Comparison of ENCODE assay signal across 8 mouse cellular contexts in genomic region chr7:127776878-127777473, GRCm38 (mm10). TPM values are rescaled to one million over a fixed set of nuclear protein-coding genes. Genes with fewer than 3 reads are reported as not detected.
DNase-seq lines count a peak whose midpoint lies in the region; ATAC-seq lines count a peak whose summit lies in the region.

No protein-coding gene starts in this region.

- H3K9me3 ChIP-seq in heart, embryonic 14.5 days (ENCODE audit: control insufficient read depth, low read length): no peaks in the 10 kb centered on the region
- H3K9me3 ChIP-seq in liver, embryonic 13.5 days (replicated peaks): no peaks in the 10 kb centered on the region
- H3K9me3 ChIP-seq in stomach, embryonic 16.5 days (replicated peaks; ENCODE audit: control insufficient read depth, low read length): no peaks in the 10 kb centered on the region

- ATAC-seq in erythroid progenitor cell, adult 5-6 weeks (replicated peaks; ENCODE audit: low FRiP score, poor library complexity, severe bottlenecking): peak; percentile 90
- peak; percentile 89 for ATAC-seq in heart, embryonic 14.5 days (ENCODE audit: insufficient number of reproducible peaks, insufficient read depth, low FRiP score, low read depth)
- peak; percentile 89 for ATAC-seq in liver, embryonic 13.5 days (ENCODE audit: low read depth)
- peak; percentile 91 for ATAC-seq in stomach, embryonic 16.5 days (ENCODE audit: insufficient read depth, low FRiP score)

- H3K36me3 ChIP-seq in heart, embryonic 14.5 days (ENCODE audit: control insufficient read depth, insufficient read depth, low read length): peaks cover 35% of the 10 kb centered on the region
- peaks cover 37% of the 10 kb centered on the region for H3K36me3 ChIP-seq in liver, embryonic 13.5 days
- H3K36me3 ChIP-seq in stomach, embryonic 16.5 days (ENCODE audit: control insufficient read depth, insufficient read depth, low read length): no peaks in the 10 kb centered on the region

- DNase-seq in CD4-positive helper T cell, adult 2 months (ENCODE audit: low read depth, low spot score): peak; percentile 99
- peak; percentile 91 for DNase-seq in brain, embryonic 18.5 days (ENCODE audit: low read depth, low spot score)
- DNase-seq in kidney, postnatal 14 days: peak; percentile 98
- DNase-seq in liver, embryonic 13.5 days: peak; percentile 93
- DNase-seq in neural tube, embryonic 10.5 days (ENCODE audit: extremely low spot score, low spot score): peak; percentile 94

- H3K9ac ChIP-seq in heart, embryonic 14.5 days (ENCODE audit: low read length): peak overlapping the region; percentile 96
- peak overlapping the region; percentile 93 for H3K9ac ChIP-seq in liver, embryonic 13.5 days
- peak overlapping the region; percentile 92 for H3K9ac ChIP-seq in stomach, embryonic 16.5 days (ENCODE audit: low read length)

- H3K4me2 ChIP-seq in heart, embryonic 14.5 days (ENCODE audit: low read length): peak overlapping the region; percentile 87
- H3K4me2 ChIP-seq in liver, embryonic 13.5 days: peak overlapping the region; percentile 91
- H3K4me2 ChIP-seq in stomach, embryonic 16.5 days (ENCODE audit: low read depth, low read length): peak overlapping the region; percentile 70

- H3K4me1 ChIP-seq in heart, embryonic 14.5 days (ENCODE audit: control insufficient read depth in 2 of 2, insufficient read depth in 2 of 2, low read length in 2 of 2): peaks cover 4 to 9% of the 10 kb centered on the region in 2 experiments; a peak in 3 of 4 replicates
- peaks cover 52% of the 10 kb centered on the region for H3K4me1 ChIP-seq in liver, embryonic 13.5 days (replicated peaks)
- H3K4me1 ChIP-seq in stomach, embryonic 16.5 days (ENCODE audit: control insufficient read depth, insufficient read depth, low read length): peaks cover 12% of the 10 kb centered on the region

- peak overlapping the region; percentile 85 to 92 for H3K4me3 ChIP-seq in heart, embryonic 14.5 days (ENCODE audit: control insufficient read depth in 1 of 2, insufficient read depth in 1 of 2, low read depth in 1 of 2, low read length in 2 of 2)
- H3K4me3 ChIP-seq in liver, embryonic 13.5 days (replicated peaks): peak overlapping the region; percentile 93
- peak overlapping the region; percentile 86 for H3K4me3 ChIP-seq in stomach, embryonic 16.5 days (replicated peaks; ENCODE audit: low read length)

- H3K27ac ChIP-seq in heart, embryonic 14.5 days (replicated peaks in 1 of 2; ENCODE audit: control insufficient read depth in 1 of 2, insufficient read depth in 1 of 2, low read depth in 2 of 2, low read length in 2 of 2): peak overlapping the region; percentile 92 to 99
- peak overlapping the region; percentile 96 for H3K27ac ChIP-seq in liver, embryonic 13.5 days
- peak overlapping the region; percentile 100 for H3K27ac ChIP-seq in stomach, embryonic 16.5 days (ENCODE audit: low read length)

- WGBS in heart, embryonic 14.5 days: under 1% methylated on average over 67 of the region's 70 CpGs
- under 1% methylated on average over 66 of the region's 70 CpGs for WGBS in liver, embryonic 13.5 days (ENCODE audit: insufficient replicate concordance)
- WGBS in stomach, embryonic 16.5 days: under 1% methylated on average over 60 of the region's 70 CpGs

- no peaks in the 10 kb centered on the region for H3K27me3 ChIP-seq in heart, embryonic 14.5 days (ENCODE audit: control insufficient read depth, insufficient read depth, low read length)
- no peaks in the 10 kb centered on the region for H3K27me3 ChIP-seq in liver, embryonic 13.5 days
- H3K27me3 ChIP-seq in stomach, embryonic 16.5 days (ENCODE audit: control insufficient read depth, insufficient read depth, low read length): no peaks in the 10 kb centered on the region

RNA-seq across cellular contexts. Expression of gene Setd1a, which starts 0.5 kb away (rescaled TPM):
- total RNA-seq in erythroid progenitor cell, adult 5-6 weeks (2015; ENCODE audit: low replicate concordance): 38.1 and 42.5 TPM in 2 replicates
- 14.8 and 21.3 TPM in 2 replicates for total RNA-seq in erythroid progenitor cell, adult 5-6 weeks (2017; ENCODE audit: low replicate concordance)
- polyA plus RNA-seq in heart, embryonic 14.5 days (2014; fragmentation: Nextera tagmentation; extraction: Ambion mirVana): 15.0 and 16.5 TPM in 2 replicates
- polyA plus RNA-seq in liver, embryonic 13.5 days (2015; fragmentation: Nextera tagmentation; extraction: Ambion mirVana): 8.4 and 9.0 TPM in 2 replicates
- polyA plus RNA-seq in stomach, embryonic 16.5 days (2015; fragmentation: Nextera tagmentation; extraction: Ambion mirVana): 10.5 and 16.4 TPM in 2 replicates

RNA-seq across cellular contexts. Expression of gene Orai3, which starts 7.4 kb away (rescaled TPM):
- 2.5 and 5.4 TPM in 2 replicates for total RNA-seq in erythroid progenitor cell, adult 5-6 weeks (2015; ENCODE audit: low replicate concordance)
- total RNA-seq in erythroid progenitor cell, adult 5-6 weeks (2017; ENCODE audit: low replicate concordance): 4.6 and 6.7 TPM in 2 replicates
- polyA plus RNA-seq in heart, embryonic 14.5 days (2014; fragmentation: Nextera tagmentation; extraction: Ambion mirVana): 15.7 and 17.7 TPM in 2 replicates
- 11.2 and 11.4 TPM in 2 replicates for polyA plus RNA-seq in liver, embryonic 13.5 days (2015; fragmentation: Nextera tagmentation; extraction: Ambion mirVana)
- polyA plus RNA-seq in stomach, embryonic 16.5 days (2015; fragmentation: Nextera tagmentation; extraction: Ambion mirVana): 26.7 and 29.0 TPM in 2 replicates

RNA-seq across cellular contexts. Expression of gene Gm49388, which starts 8.4 kb away (rescaled TPM):
- total RNA-seq in erythroid progenitor cell, adult 5-6 weeks (2015; ENCODE audit: low replicate concordance): 8.6 and 10.9 TPM in 2 replicates
- 4.5 and 10.7 TPM in 2 replicates for total RNA-seq in erythroid progenitor cell, adult 5-6 weeks (2017; ENCODE audit: low replicate concordance)
- not detected in 2 replicates for polyA plus RNA-seq in heart, embryonic 14.5 days (2014; fragmentation: Nextera tagmentation; extraction: Ambion mirVana)
- polyA plus RNA-seq in liver, embryonic 13.5 days (2015; fragmentation: Nextera tagmentation; extraction: Ambion mirVana): not detected in 2 replicates
- not detected in 2 replicates for polyA plus RNA-seq in stomach, embryonic 16.5 days (2015; fragmentation: Nextera tagmentation; extraction: Ambion mirVana)

RNA-seq across cellular contexts. Expression of gene Hsd3b7, which starts 23.4 kb away (rescaled TPM):
- 5.8 TPM in 1 of 2 replicates, not detected in the other for total RNA-seq in erythroid progenitor cell, adult 5-6 weeks (2015; ENCODE audit: low replicate concordance)
- 2.6 and 3.5 TPM in 2 replicates for total RNA-seq in erythroid progenitor cell, adult 5-6 weeks (2017; ENCODE audit: low replicate concordance)
- 20.4 and 22.2 TPM in 2 replicates for polyA plus RNA-seq in heart, embryonic 14.5 days (2014; fragmentation: Nextera tagmentation; extraction: Ambion mirVana)
- polyA plus RNA-seq in liver, embryonic 13.5 days (2015; fragmentation: Nextera tagmentation; extraction: Ambion mirVana): 37.8 and 39.3 TPM in 2 replicates
- polyA plus RNA-seq in stomach, embryonic 16.5 days (2015; fragmentation: Nextera tagmentation; extraction: Ambion mirVana): 35.2 and 36.1 TPM in 2 replicates

RNA-seq across cellular contexts. Expression of gene Fbxl19, which starts 32.6 kb away (rescaled TPM):
- 1.7 and 1.8 TPM in 2 replicates for total RNA-seq in erythroid progenitor cell, adult 5-6 weeks (2015; ENCODE audit: low replicate concordance)
- 1.5 and 3.6 TPM in 2 replicates for total RNA-seq in erythroid progenitor cell, adult 5-6 weeks (2017; ENCODE audit: low replicate concordance)
- polyA plus RNA-seq in heart, embryonic 14.5 days (2014; fragmentation: Nextera tagmentation; extraction: Ambion mirVana): 0.93 and 1.5 TPM in 2 replicates
- polyA plus RNA-seq in liver, embryonic 13.5 days (2015; fragmentation: Nextera tagmentation; extraction: Ambion mirVana): 3.1 and 3.3 TPM in 2 replicates
- polyA plus RNA-seq in stomach, embryonic 16.5 days (2015; fragmentation: Nextera tagmentation; extraction: Ambion mirVana): 2.8 and 3.2 TPM in 2 replicates

Comparison
In these comparisons a context has a peak if more than half of its experiments do, and no peak if none do; other contexts are left out.
1. Peak in every context shown above with its lines: DNase-seq, ATAC-seq, H3K4me3 ChIP-seq and H3K27ac ChIP-seq.